14 mouse cellular contexts compared by ENCODE assay signal in the genomic region with DNA sequence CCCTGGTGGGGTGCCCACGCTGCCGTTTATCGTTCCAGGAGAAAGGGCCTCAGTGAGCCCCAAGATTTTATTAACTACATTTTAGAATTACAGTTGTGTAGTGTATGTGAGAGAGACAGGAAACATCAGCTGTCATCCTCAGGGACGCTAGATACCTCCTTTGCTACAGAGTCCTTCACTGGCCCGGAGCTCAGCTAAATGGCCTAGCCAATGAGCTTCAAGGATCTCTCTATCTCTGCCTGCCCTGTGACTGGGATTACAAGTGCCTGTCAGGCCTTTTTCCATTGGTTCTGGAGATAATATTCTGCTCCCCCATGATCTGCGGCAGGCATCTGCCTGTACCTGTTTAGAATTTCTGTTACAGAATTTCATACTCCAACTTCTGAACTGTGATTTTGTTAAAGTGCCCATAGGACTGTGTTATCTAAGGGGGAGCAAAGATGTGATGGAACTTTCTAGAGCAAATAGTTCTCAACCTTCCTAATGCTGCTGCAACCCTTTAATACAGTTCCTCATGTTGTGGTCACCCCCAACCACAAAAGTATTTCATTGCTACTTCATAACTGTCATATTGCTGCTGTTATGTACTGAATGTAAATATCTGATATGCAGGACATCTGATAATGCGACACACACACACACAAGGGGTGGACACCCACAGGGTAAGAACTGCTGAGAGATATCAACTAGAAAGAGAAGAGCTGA. TPM values are rescaled to one million over a fixed set of nuclear protein-coding genes. Genes with fewer than 3 reads are reported as not detected.
DNase-seq lines count a peak whose midpoint lies in the region; ATAC-seq lines count a peak whose summit lies in the region.
"Had no signal": no experiment of that assay in that cellular context is flagged by ENCODE, and none has a peak within 500 bp of the region (broad histone marks: within the 10 kb centered on the region; RNA-seq: fewer than 3 reads in every experiment).

No protein-coding gene starts in this region.

- ATAC-seq in liver, embryonic 13.5 days (ENCODE audit: low read depth): 0 out of 2 replicates have a peak, but pooled peaks have one; percentile 29
- ATAC-seq in liver, embryonic 11.5 days (replicated peaks; ENCODE audit: low FRiP score): no peak
- peak; percentile 9 for ATAC-seq in megakaryocyte progenitor cell, adult 5-6 weeks (replicated peaks; ENCODE audit: poor library complexity)
- ATAC-seq: midbrain, embryonic 13.5 days had no signal

- H3K9me3 ChIP-seq in liver, embryonic 13.5 days (replicated peaks): no peaks in the 10 kb centered on the region
- H3K9me3 ChIP-seq in liver, embryonic 11.5 days (ENCODE audit: control insufficient read depth, low read length): no peaks in the 10 kb centered on the region
- H3K9me3 ChIP-seq: hindbrain, embryonic 13.5 days; midbrain, embryonic 13.5 days had no signal

- no peak overlapping the region for H3K4me3 ChIP-seq in liver, embryonic 13.5 days (replicated peaks)
- no peak overlapping the region for H3K4me3 ChIP-seq in liver, embryonic 11.5 days (ENCODE audit: low read depth, low read length)
- H3K4me3 ChIP-seq: hindbrain, embryonic 13.5 days; midbrain, embryonic 13.5 days had no signal

- no peaks in the 10 kb centered on the region for H3K36me3 ChIP-seq in liver, embryonic 13.5 days
- no peaks in the 10 kb centered on the region for H3K36me3 ChIP-seq in liver, embryonic 11.5 days (ENCODE audit: control insufficient read depth, insufficient read depth, low read length)

- no peak overlapping the region for H3K9ac ChIP-seq in liver, embryonic 13.5 days
- H3K9ac ChIP-seq in liver, embryonic 11.5 days (ENCODE audit: low read depth, low read length): no peak overlapping the region
- H3K9ac ChIP-seq: hindbrain, embryonic 13.5 days; midbrain, embryonic 13.5 days had no signal

- peaks cover 13% of the 10 kb centered on the region for H3K27me3 ChIP-seq in liver, embryonic 13.5 days
- no peaks in the 10 kb centered on the region for H3K27me3 ChIP-seq in liver, embryonic 11.5 days (replicated peaks; ENCODE audit: control insufficient read depth, insufficient read depth, low read length)
- H3K27me3 ChIP-seq: hindbrain, embryonic 13.5 days; midbrain, embryonic 13.5 days had no signal

- DNase-seq in adrenal gland, adult 2 months: peak; percentile 57
- no peak for DNase-seq in adrenal gland, postnatal 25 days
- DNase-seq in liver, embryonic 13.5 days: no peak
- no peak for DNase-seq in liver, embryonic 11.5 days (ENCODE audit: low spot score)
- peak; percentile 38 to 48 for DNase-seq in adrenal gland, postnatal 36 days
- DNase-seq in ovary, adult 18-20 months (ENCODE audit: low spot score): no peak
- DNase-seq in adipocyte (ENCODE audit: low spot score): no peak
- DNase-seq: cerebellum, adult 18-20 months; spleen, adult 18-20 months had no signal

- H3K4me1 ChIP-seq in liver, embryonic 13.5 days (replicated peaks): peaks cover 34% of the 10 kb centered on the region
- peaks cover 5% of the 10 kb centered on the region for H3K4me1 ChIP-seq in liver, embryonic 11.5 days (replicated peaks; ENCODE audit: control insufficient read depth, insufficient read depth, low read length)
- H3K4me1 ChIP-seq: hindbrain, embryonic 13.5 days had no signal

- no peak overlapping the region for H3K4me2 ChIP-seq in liver, embryonic 13.5 days
- H3K4me2 ChIP-seq in liver, embryonic 11.5 days: no peak overlapping the region
- H3K4me2 ChIP-seq: heart, embryonic 11.5 days; hindbrain, embryonic 13.5 days; midbrain, embryonic 13.5 days had no signal

- WGBS in liver, embryonic 13.5 days (ENCODE audit: insufficient replicate concordance): 44% methylated on average over 7 of the region's 7 CpGs
- 65% methylated on average over 7 of the region's 7 CpGs for WGBS in liver, embryonic 11.5 days

- H3K27ac ChIP-seq in liver, embryonic 13.5 days: no peak overlapping the region
- H3K27ac ChIP-seq in liver, embryonic 11.5 days (ENCODE audit: low read depth, low read length): no peak overlapping the region
- H3K27ac ChIP-seq: hindbrain, embryonic 13.5 days; midbrain, embryonic 13.5 days; stomach, postnatal 0 days had no signal

RNA-seq across cellular contexts. Expression of a gene that starts 3.2 kb away (rescaled TPM):
- total RNA-seq in adrenal gland, adult 2 months (2021): 100 to 1,000 TPM; 208 to 242 TPM
- 12.5 and 14.8 TPM in 2 replicates for polyA plus RNA-seq in adrenal gland, adult 2 months (2012; rRNA removed)
- total RNA-seq in adrenal gland, postnatal 25 days (2021): 216 and 229 TPM in 2 replicates
- polyA plus RNA-seq in liver, embryonic 13.5 days (2015; fragmentation: Nextera tagmentation; extraction: Ambion mirVana): 281 and 285 TPM in 2 replicates
- polyA plus RNA-seq in liver, embryonic 11.5 days (2014; fragmentation: Nextera tagmentation; extraction: Ambion mirVana): 410 and 426 TPM in 2 replicates
- total RNA-seq in adrenal gland, postnatal 36 days (2021): 100 to 1,000 TPM; 239 to 242 TPM
- 372 and 397 TPM in 2 replicates for total RNA-seq in megakaryocyte progenitor cell, adult 5-6 weeks (2015)
- 362 TPM in 2 replicates for total RNA-seq in megakaryocyte progenitor cell, adult 5-6 weeks (2017)

Comparison
In these comparisons a context has a peak if more than half of its experiments do, and no peak if none do; other contexts are left out.
1. DNase-seq: peak in adrenal gland, adult 2 months (single experiment) and adrenal gland, postnatal 36 days (2 of 2); none in adrenal gland, postnatal 25 days (single experiment), liver, embryonic 13.5 days (single experiment), liver, embryonic 11.5 days (single experiment), ovary, adult 18-20 months (single experiment) and adipocyte (single experiment).